Mouse (Mus musculus): ENCODE results near the gene Brix1.

DNA sequence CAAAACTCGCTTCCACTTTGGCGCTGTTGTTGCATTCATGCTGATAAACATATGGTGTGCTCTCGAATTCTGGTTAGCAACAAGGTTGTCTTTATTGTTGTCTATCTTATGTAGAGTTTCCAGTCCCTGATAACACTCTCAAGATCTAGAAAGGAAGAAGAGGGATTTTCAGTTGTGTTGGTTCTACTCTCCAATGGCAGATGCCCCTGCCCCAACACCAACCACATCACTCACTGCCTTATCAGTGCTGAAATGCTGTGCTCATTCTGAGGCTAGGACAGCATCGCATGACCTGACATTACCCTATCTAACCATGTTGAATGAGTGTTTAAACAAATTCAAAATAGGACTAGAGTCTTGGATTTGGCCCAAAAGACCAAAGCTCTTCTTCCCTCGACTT is 14.3 kb upstream of the Brix1 start:
- TF ChIP-seq GATA1 (IDR thresholded peaks at IDR 0.05; ENCODE audit: low read length) (no peak), TAL1 (IDR thresholded peaks at IDR 0.05; ENCODE audit: low read length) (no peak)

Measured in erythroblast, embryonic 14.5 days (primary cell).